Comparison of ENCODE assay signal across 25 mouse cellular contexts in the genomic region with DNA sequence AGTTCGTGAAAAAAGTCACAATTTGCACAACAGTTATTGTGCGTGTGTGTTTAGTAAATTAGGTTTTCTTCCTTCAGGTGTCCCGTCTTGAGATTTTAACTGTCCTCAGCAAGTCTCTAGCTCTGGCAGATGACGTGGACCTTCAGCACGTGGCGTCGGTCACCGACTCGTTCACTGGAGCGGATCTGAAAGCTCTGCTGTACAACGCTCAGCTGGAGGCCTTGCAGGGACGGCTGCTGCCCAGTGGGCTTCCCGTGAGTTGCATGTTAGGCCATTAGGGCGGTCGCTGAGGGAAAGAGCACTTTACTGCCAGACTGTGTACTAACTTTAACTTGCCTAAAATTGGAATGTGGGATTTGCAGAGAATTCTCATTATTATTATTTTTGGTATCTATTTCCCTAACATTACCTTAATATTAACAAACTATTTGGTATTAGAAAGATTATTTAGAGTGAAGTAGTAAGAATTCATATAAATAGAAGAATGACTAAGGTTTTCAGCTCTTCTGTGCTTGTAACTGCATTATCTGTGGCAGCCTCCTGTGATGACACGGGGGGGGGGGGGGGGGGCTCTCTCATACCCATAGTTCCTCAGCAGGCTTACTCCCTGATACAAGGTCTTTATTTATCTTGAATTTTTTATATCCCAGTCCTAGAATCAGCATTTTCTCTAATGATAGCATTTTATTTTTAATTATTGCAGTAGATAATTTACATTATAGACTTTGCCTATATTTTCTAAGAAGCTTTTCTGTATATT. TPM values are rescaled to one million over a fixed set of nuclear protein-coding genes. Genes with fewer than 3 reads are reported as not detected.
DNase-seq lines count a peak whose midpoint lies in the region; ATAC-seq lines count a peak whose summit lies in the region.
"Had no signal": no experiment of that assay in that cellular context is flagged by ENCODE, and none has a peak within 500 bp of the region (broad histone marks: within the 10 kb centered on the region; RNA-seq: fewer than 3 reads in every experiment).

No protein-coding gene starts in this region.

- 66% methylated on average over 16 of the region's 16 CpGs for WGBS in midbrain, embryonic 11.5 days
- WGBS in midbrain, embryonic 15.5 days: 56% methylated on average over 16 of the region's 16 CpGs

- no peaks in the 10 kb centered on the region for H3K27me3 ChIP-seq in midbrain, embryonic 11.5 days (ENCODE audit: control insufficient read depth, insufficient read depth, low read length)
- no peaks in the 10 kb centered on the region for H3K27me3 ChIP-seq in midbrain, embryonic 15.5 days (replicated peaks)
- H3K27me3 ChIP-seq: CH12.LX; embryonic facial prominence, embryonic 15.5 days; liver, embryonic 15.5 days; stomach, embryonic 15.5 days had no signal

- H3K4me2 ChIP-seq in midbrain, embryonic 11.5 days: no peak overlapping the region
- H3K4me2 ChIP-seq in midbrain, embryonic 15.5 days: no peak overlapping the region
- H3K4me2 ChIP-seq: embryonic facial prominence, embryonic 15.5 days; hindbrain, embryonic 14.5 days; liver, embryonic 15.5 days; stomach, embryonic 15.5 days had no signal

- no peak overlapping the region for H3K27ac ChIP-seq in midbrain, embryonic 11.5 days (ENCODE audit: low read depth, low read length)
- H3K27ac ChIP-seq in midbrain, embryonic 15.5 days: no peak overlapping the region
- H3K27ac ChIP-seq: embryonic facial prominence, embryonic 15.5 days; forebrain, embryonic 10.5 days; hindbrain, embryonic 14.5 days; liver, embryonic 15.5 days; stomach, embryonic 15.5 days had no signal

- H3K4me1 ChIP-seq in midbrain, embryonic 11.5 days (ENCODE audit: control insufficient read depth, insufficient read depth, low read length): no peaks in the 10 kb centered on the region
- H3K4me1 ChIP-seq in midbrain, embryonic 15.5 days: no peaks in the 10 kb centered on the region
- H3K4me1 ChIP-seq: embryonic facial prominence, embryonic 15.5 days; forebrain, embryonic 10.5 days; stomach, embryonic 15.5 days had no signal

- intact Hi-C loops in heart, postnatal 25 days (cut with DNase I): no loop called here

- ATAC-seq in midbrain, embryonic 11.5 days (ENCODE audit: low FRiP score): no peak
- ATAC-seq in midbrain, embryonic 15.5 days (replicated peaks): no peak
- ATAC-seq: intestine, embryonic 16.5 days; midbrain, embryonic 16.5 days had no signal

- H3K36me3 ChIP-seq in midbrain, embryonic 11.5 days (ENCODE audit: control insufficient read depth, insufficient read depth, low read length): peaks cover 2% of the 10 kb centered on the region; the same call in 1 of the 2 replicates
- H3K36me3 ChIP-seq in midbrain, embryonic 15.5 days (replicated peaks): peaks cover 21% of the 10 kb centered on the region; the same call in 1 of the 2 replicates

- no peak overlapping the region for H3K4me3 ChIP-seq in midbrain, embryonic 11.5 days (ENCODE audit: low read depth, low read length)
- no peak overlapping the region for H3K4me3 ChIP-seq in midbrain, embryonic 15.5 days
- H3K4me3 ChIP-seq: embryonic facial prominence, embryonic 15.5 days; forebrain, embryonic 10.5 days; liver, embryonic 15.5 days; stomach, embryonic 15.5 days had no signal

- H3K9me3 ChIP-seq in midbrain, embryonic 11.5 days (ENCODE audit: control insufficient read depth, low read length): no peaks in the 10 kb centered on the region
- no peaks in the 10 kb centered on the region for H3K9me3 ChIP-seq in midbrain, embryonic 15.5 days
- H3K9me3 ChIP-seq: embryonic facial prominence, embryonic 15.5 days; forebrain, embryonic 10.5 days; liver, embryonic 15.5 days; stomach, embryonic 15.5 days had no signal

- H3K9ac ChIP-seq in midbrain, embryonic 11.5 days (ENCODE audit: low read length): no peak overlapping the region
- no peak overlapping the region for H3K9ac ChIP-seq in midbrain, embryonic 15.5 days
- H3K9ac ChIP-seq: embryonic facial prominence, embryonic 15.5 days; hindbrain, embryonic 14.5 days; liver, embryonic 15.5 days; stomach, embryonic 15.5 days had no signal

- DNase-seq in heart, adult 11 months: peak; percentile 50
- DNase-seq in heart, postnatal 25 days (ENCODE audit: low spot score): no peak
- peak; percentile 78 for DNase-seq in midbrain, embryonic 11.5 days (ENCODE audit: low spot score, missing footprints)
- DNase-seq in kidney, postnatal 36 days: peak; percentile 28 to 59
- DNase-seq in retina, embryonic 14.5 days (ENCODE audit: low spot score): peak; percentile 68
- no peak for DNase-seq in gastrocnemius, adult 8-10 months (ENCODE audit: low spot score in 2 of 2)
- DNase-seq in adrenal gland, adult 8-10 months: no peak
- DNase-seq: adrenal gland, postnatal 14 days; cerebellum, adult 11-12 months; cerebellum, postnatal 36 days; gastrocnemius, postnatal 14 days; heart, postnatal 10 days; thymus, adult 2 months had no signal

RNA-seq across cellular contexts. Expression of a gene that starts 19.3 kb away (rescaled TPM):
- not detected for total RNA-seq in heart, postnatal 25 days (2021)
- polyA plus RNA-seq in midbrain, embryonic 11.5 days (2014; fragmentation: Nextera tagmentation; extraction: Ambion mirVana): not detected in 2 replicates
- not detected in 2 replicates for polyA plus RNA-seq in midbrain, embryonic 15.5 days (2015; fragmentation: Nextera tagmentation; extraction: Ambion mirVana)
- not detected for total RNA-seq in gastrocnemius, adult 8-10 months (2022)
- not detected for total RNA-seq in adrenal gland, adult 8-10 months (2022)
- total RNA-seq: adrenal gland, postnatal 14 days; CH12.LX; gastrocnemius, postnatal 14 days; heart, postnatal 10 days; layer of hippocampus, postnatal 25 days; left cerebral cortex, postnatal 25 days had no signal
- polyA plus RNA-seq: embryonic facial prominence, embryonic 15.5 days; forebrain, embryonic 10.5 days; hindbrain, embryonic 14.5 days; intestine, embryonic 16.5 days; liver, embryonic 15.5 days; midbrain, embryonic 16.5 days; spleen, adult 2 months; stomach, embryonic 15.5 days; thymus, adult 2 months had no signal

RNA-seq across cellular contexts. Expression of a gene that starts 25.3 kb away (rescaled TPM):
- 10 to 100 TPM; 95.4 to 98.0 TPM for total RNA-seq in heart, postnatal 25 days (2021)
- polyA plus RNA-seq in midbrain, embryonic 11.5 days (2014; fragmentation: Nextera tagmentation; extraction: Ambion mirVana): 86.4 and 88.8 TPM in 2 replicates
- polyA plus RNA-seq in midbrain, embryonic 15.5 days (2015; fragmentation: Nextera tagmentation; extraction: Ambion mirVana): 56.1 and 59.5 TPM in 2 replicates
- total RNA-seq in gastrocnemius, adult 8-10 months (2022): 10 to 100 TPM; 76.7 to 91.0 (median 88.0) TPM
- total RNA-seq in adrenal gland, adult 8-10 months (2022): 100 to 1,000 TPM; 131 to 156 (median 142) TPM

RNA-seq across cellular contexts. Expression of a gene that starts 35.3 kb away (rescaled TPM):
- total RNA-seq in heart, postnatal 25 days (2021): 1 to 10 TPM; 4.8 to 6.5 TPM
- polyA plus RNA-seq in midbrain, embryonic 11.5 days (2014; fragmentation: Nextera tagmentation; extraction: Ambion mirVana): 13.8 and 15.9 TPM in 2 replicates
- 19.1 and 19.4 TPM in 2 replicates for polyA plus RNA-seq in midbrain, embryonic 15.5 days (2015; fragmentation: Nextera tagmentation; extraction: Ambion mirVana)
- 1 to 10 TPM; 5.2 to 9.2 (median 7.6) TPM for total RNA-seq in gastrocnemius, adult 8-10 months (2022)
- 10 to 100 TPM in 3 of 4 experiments, 1 to 10 TPM in 1; 9.9 to 14.8 (median 12.6) TPM for total RNA-seq in adrenal gland, adult 8-10 months (2022)

RNA-seq across cellular contexts. Expression of a gene that starts 35.8 kb away (rescaled TPM):
- total RNA-seq in heart, postnatal 25 days (2021): 1 to 10 TPM; 8.8 to 10.0 TPM
- polyA plus RNA-seq in midbrain, embryonic 11.5 days (2014; fragmentation: Nextera tagmentation; extraction: Ambion mirVana): 13.3 and 13.6 TPM in 2 replicates
- 22.6 and 30.2 TPM in 2 replicates for polyA plus RNA-seq in midbrain, embryonic 15.5 days (2015; fragmentation: Nextera tagmentation; extraction: Ambion mirVana)
- 1 to 10 TPM; 4.6 to 8.1 (median 7.1) TPM for total RNA-seq in gastrocnemius, adult 8-10 months (2022)
- total RNA-seq in adrenal gland, adult 8-10 months (2022): 10 to 100 TPM; 29.4 to 42.8 (median 31.9) TPM

Comparison
In these comparisons a context has a peak if more than half of its experiments do, and no peak if none do; other contexts are left out.
1. DNase-seq: peak in heart, adult 11 months (single experiment), midbrain, embryonic 11.5 days (single experiment), kidney, postnatal 36 days (2 of 2) and retina, embryonic 14.5 days (single experiment); none in heart, postnatal 25 days (single experiment), gastrocnemius, adult 8-10 months (0 of 2) and adrenal gland, adult 8-10 months (single experiment).